Mouse (Mus musculus): ENCODE measurements around the gene Vsig10. TPM values are rescaled to one million over a fixed set of nuclear protein-coding genes. Genes with fewer than 3 reads are reported as not detected.
A peak's percentile ranks its signal among the peaks of the same experiment; 100 is the strongest.

The Vsig10 gene
- polyA plus RNA-seq, 1 experiment from 2014 or later: 0.84 TPM

DNA sequence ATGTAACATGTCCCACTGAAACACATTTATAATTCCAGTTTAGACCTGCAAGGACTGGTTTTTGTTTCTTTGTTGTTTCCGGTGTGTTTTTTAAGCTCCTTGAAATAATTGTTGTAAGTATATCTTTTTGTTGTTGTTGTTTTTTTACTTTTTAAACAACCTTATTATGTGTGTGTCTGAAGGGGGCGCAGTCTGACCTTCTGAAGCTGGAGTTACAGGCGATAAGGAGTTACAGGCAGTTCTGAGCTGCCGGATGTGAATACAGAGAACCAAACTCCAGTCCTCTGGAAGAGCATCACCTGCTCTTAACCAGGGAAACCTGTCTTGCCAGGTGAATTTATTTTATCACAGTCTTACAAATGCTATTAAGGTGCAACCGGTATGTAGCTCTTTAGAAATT lies 13.1 kb upstream of the Vsig10 start:
- no peak overlapping the region for H3K4me3 ChIP-seq (ENCODE audit: low read depth, low read length)
- no peaks in the 10 kb centered on the region for H3K36me3 ChIP-seq (replicated peaks; ENCODE audit: control insufficient read depth, insufficient read depth, low read depth, low read length)
- no peaks in the 10 kb centered on the region for H3K9me3 ChIP-seq (replicated peaks; ENCODE audit: control insufficient read depth, low read length)
- no peaks in the 10 kb centered on the region for H3K4me1 ChIP-seq (ENCODE audit: control insufficient read depth, insufficient read depth, low read length)
- H3K4me2 ChIP-seq (ENCODE audit: low read depth, low read length): no peak overlapping the region
- H3K27ac ChIP-seq (replicated peaks; ENCODE audit: low read depth, low read length): no peak overlapping the region
- H3K9ac ChIP-seq (replicated peaks; ENCODE audit: low read length): no peak overlapping the region
- DNase-seq (ENCODE audit: low spot score) (no peak), ATAC-seq (replicated peaks; ENCODE audit: insufficient number of reproducible peaks, low FRiP score, low TSS enrichment, low read depth) (no peak)
- no peaks in the 10 kb centered on the region for H3K27me3 ChIP-seq (ENCODE audit: control insufficient read depth, insufficient read depth, low read length)
- 92% methylated on average over 5 of the region's 5 CpGs for WGBS

DNA sequence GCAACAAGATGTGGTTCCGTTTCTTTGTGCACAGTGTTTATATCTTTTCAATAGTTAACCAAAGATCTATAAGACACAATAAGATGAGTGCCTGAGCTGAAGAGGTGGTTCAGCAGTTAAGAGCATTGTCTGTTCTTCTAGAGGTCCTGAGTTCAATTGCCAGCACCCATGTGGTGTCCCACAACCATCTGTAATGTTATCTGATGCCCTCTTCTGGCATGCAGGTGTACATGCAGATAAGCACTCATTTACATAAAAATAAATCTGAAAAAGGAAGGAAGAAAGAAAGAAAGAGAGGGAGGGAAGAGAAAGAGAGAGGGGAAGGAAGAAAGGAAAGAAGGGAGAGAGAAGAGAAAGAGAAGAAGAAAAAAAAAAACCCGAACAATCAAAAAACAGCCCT lies 12.1 kb upstream of the Vsig10 start:
- Histone ChIP-seq H3K4me1 (ENCODE audit: control insufficient read depth, insufficient read depth, low read length) (no peaks in the 10 kb centered on the region), H3K9me3 (replicated peaks; ENCODE audit: control insufficient read depth, low read length) (no peaks in the 10 kb centered on the region), H3K27me3 (ENCODE audit: control insufficient read depth, insufficient read depth, low read length) (no peaks in the 10 kb centered on the region), H3K4me3 (ENCODE audit: low read depth, low read length) (no peak overlapping the region), H3K27ac (replicated peaks; ENCODE audit: low read depth, low read length) (no peak overlapping the region), H3K4me2 (ENCODE audit: low read depth, low read length) (no peak overlapping the region), H3K9ac (replicated peaks; ENCODE audit: low read length) (no peak overlapping the region), H3K36me3 (replicated peaks; ENCODE audit: control insufficient read depth, insufficient read depth, low read depth, low read length) (no peaks in the 10 kb centered on the region)
- DNase-seq (ENCODE audit: low spot score) (no peak), ATAC-seq (replicated peaks; ENCODE audit: insufficient number of reproducible peaks, low FRiP score, low TSS enrichment, low read depth) (no peak)
- 96% methylated on average over 2 of the region's 2 CpGs for WGBS

DNA sequence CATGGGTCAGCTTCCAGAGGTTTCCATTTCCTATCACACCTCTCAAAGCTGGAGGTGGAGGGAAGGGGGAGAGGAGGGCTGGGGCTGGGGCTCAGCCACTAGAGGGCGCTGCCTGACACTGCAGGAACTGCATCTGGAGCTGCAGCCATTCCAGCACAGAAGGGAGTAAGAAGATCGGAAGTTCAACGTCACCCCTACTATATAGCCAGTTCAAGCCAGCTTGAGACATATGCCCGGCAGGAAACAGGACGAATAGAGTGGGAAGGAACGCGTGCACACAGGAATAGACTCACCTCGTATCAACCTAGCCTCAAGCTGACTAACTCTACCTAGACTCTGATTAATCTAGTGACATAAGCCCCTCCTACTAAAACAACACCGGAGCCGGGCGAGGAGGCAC lies 11.2 kb upstream of the Vsig10 start:
- no peak overlapping the region for H3K4me2 ChIP-seq (ENCODE audit: low read depth, low read length)
- 38% methylated on average over 11 of the region's 11 CpGs for WGBS
- H3K27ac ChIP-seq (replicated peaks; ENCODE audit: low read depth, low read length): no peak overlapping the region
- no peak overlapping the region for H3K9ac ChIP-seq (replicated peaks; ENCODE audit: low read length)
- no peaks in the 10 kb centered on the region for H3K4me1 ChIP-seq (ENCODE audit: control insufficient read depth, insufficient read depth, low read length)
- no peaks in the 10 kb centered on the region for H3K9me3 ChIP-seq (replicated peaks; ENCODE audit: control insufficient read depth, low read length)
- DNase-seq (ENCODE audit: low spot score) (peak; percentile 68), ATAC-seq (replicated peaks; ENCODE audit: insufficient number of reproducible peaks, low FRiP score, low TSS enrichment, low read depth) (no peak)
- H3K4me3 ChIP-seq (ENCODE audit: low read depth, low read length): no peak overlapping the region
- no peaks in the 10 kb centered on the region for H3K36me3 ChIP-seq (replicated peaks; ENCODE audit: control insufficient read depth, insufficient read depth, low read depth, low read length)
- H3K27me3 ChIP-seq (ENCODE audit: control insufficient read depth, insufficient read depth, low read length): no peaks in the 10 kb centered on the region

DNA sequence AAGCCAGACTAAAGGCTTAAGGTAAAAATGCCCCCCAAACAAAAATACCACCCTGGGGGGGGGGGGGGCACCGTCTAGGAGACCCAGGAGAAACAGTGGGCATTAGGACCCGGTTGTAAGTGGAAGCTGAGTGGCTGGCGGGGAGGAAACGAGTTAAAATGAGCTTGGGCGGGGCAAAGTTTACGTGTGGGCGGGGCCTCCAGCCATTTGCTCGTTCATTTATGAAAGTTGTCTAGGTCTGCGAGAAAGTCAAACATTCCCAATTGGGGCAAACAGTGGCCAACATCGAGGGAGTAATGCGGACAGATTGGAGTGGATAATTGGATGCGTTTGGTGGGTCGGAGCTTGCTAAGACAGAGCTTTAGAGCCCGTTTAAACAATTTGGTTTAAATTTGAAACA lies 5.5 kb upstream of the Vsig10 start:
- H3K9me3 ChIP-seq (replicated peaks; ENCODE audit: control insufficient read depth, low read length): no peaks in the 10 kb centered on the region
- DNase-seq (ENCODE audit: low spot score): peak; percentile 62
- WGBS: 24% methylated on average over 14 of the region's 14 CpGs
- no peak overlapping the region for H3K9ac ChIP-seq (replicated peaks; ENCODE audit: low read length)
- 0 out of 2 replicates have a peak, but pooled peaks cover 3% of the 10 kb centered on the region for H3K27me3 ChIP-seq (ENCODE audit: control insufficient read depth, insufficient read depth, low read length)
- H3K4me2 ChIP-seq (ENCODE audit: low read depth, low read length): peak overlapping the region; percentile 17; the same call in 1 of the 2 replicates
- 0 out of 2 replicates have a peak, but pooled peaks have one; percentile 29 for ATAC-seq (replicated peaks; ENCODE audit: insufficient number of reproducible peaks, low FRiP score, low TSS enrichment, low read depth)
- no peaks in the 10 kb centered on the region for H3K4me1 ChIP-seq (ENCODE audit: control insufficient read depth, insufficient read depth, low read length)
- no peak overlapping the region for H3K4me3 ChIP-seq (ENCODE audit: low read depth, low read length)
- H3K27ac ChIP-seq (replicated peaks; ENCODE audit: low read depth, low read length): no peak overlapping the region
- H3K36me3 ChIP-seq (replicated peaks; ENCODE audit: control insufficient read depth, insufficient read depth, low read depth, low read length): no peaks in the 10 kb centered on the region

DNA sequence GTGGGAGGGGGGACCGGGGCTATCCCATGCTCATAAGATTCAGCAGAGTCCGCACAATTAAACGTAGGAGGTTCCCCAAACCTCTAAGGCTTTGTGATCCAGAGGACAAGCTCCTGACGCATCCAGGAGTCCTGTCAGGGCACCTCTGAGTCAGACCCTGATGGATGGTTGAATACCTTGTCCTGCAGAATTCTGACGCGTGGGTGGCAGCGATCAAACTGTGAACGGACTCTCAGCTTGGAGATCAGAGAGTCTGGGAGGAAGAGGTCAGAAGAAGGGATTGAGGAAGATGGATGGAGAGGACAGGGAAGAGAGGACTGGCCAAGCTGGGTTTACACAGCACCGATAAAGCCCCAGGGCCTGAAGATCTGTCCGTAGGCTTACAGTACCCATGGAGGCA lies 5.0 kb upstream of the Vsig10 start:
- Histone ChIP-seq H3K27ac (replicated peaks; ENCODE audit: low read depth, low read length) (no peak overlapping the region), H3K36me3 (replicated peaks; ENCODE audit: control insufficient read depth, insufficient read depth, low read depth, low read length) (no peaks in the 10 kb centered on the region), H3K4me2 (ENCODE audit: low read depth, low read length) (no peak overlapping the region), H3K9me3 (replicated peaks; ENCODE audit: control insufficient read depth, low read length) (no peaks in the 10 kb centered on the region), H3K4me1 (ENCODE audit: control insufficient read depth, insufficient read depth, low read length) (no peaks in the 10 kb centered on the region), H3K9ac (replicated peaks; ENCODE audit: low read length) (no peak overlapping the region), H3K4me3 (ENCODE audit: low read depth, low read length) (no peak overlapping the region), H3K27me3 (ENCODE audit: control insufficient read depth, insufficient read depth, low read length) (0 out of 2 replicates have a peak, but pooled peaks cover 3% of the 10 kb centered on the region)
- ATAC-seq (replicated peaks; ENCODE audit: insufficient number of reproducible peaks, low FRiP score, low TSS enrichment, low read depth) (no peak), DNase-seq (ENCODE audit: low spot score) (no peak)
- WGBS: 31% methylated on average over 10 of the region's 10 CpGs

DNA sequence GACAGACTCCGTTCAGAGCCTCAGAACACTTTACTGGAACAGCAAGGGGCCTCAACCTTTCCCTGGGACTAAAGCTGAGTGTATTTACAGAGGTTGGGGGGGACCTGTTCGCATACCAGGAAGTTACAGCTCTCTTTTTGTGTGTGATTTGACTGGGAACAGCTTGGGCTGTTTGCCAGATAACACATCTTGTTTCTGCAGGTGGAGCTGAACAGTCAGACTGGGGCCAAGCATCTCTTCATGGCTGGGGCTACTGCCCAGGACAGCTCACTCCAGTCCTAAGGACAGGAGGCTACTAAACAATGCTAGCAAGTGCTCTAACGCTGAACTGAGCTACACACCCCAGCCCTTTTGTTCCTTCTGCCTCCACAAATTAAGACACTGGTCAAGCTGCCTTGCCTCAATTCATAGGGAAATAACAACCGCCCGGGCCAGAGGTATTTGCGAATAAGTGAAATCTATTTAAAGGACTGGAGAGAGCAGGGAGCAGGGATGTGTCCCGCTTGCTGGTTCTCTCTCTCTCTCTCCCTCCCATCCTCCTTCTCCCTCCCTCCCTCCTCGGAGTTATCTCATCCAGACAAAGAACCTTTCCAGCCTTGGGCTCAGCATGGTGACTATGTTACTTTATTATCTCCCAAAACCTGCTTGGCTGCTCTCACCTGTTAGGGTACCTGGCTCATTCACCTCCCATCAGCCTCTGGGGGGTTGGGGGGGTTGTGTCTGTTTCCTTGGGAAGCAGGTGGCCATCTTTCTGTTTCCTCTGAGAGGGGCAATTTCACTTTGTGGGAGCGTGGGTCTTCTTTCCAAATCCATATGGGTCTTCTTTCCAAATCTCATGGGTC lies 4.1 kb upstream of the Vsig10 start:
- H3K27ac ChIP-seq (replicated peaks; ENCODE audit: low read depth, low read length): no peak overlapping the region
- no peak overlapping the region for H3K4me3 ChIP-seq (ENCODE audit: low read depth, low read length)
- no peak overlapping the region for H3K9ac ChIP-seq (replicated peaks; ENCODE audit: low read length)
- ATAC-seq (replicated peaks; ENCODE audit: insufficient number of reproducible peaks, low FRiP score, low TSS enrichment, low read depth): no peak
- 0 out of 2 replicates have a peak, but pooled peaks cover 3% of the 10 kb centered on the region for H3K27me3 ChIP-seq (ENCODE audit: control insufficient read depth, insufficient read depth, low read length)
- no peaks in the 10 kb centered on the region for H3K4me1 ChIP-seq (ENCODE audit: control insufficient read depth, insufficient read depth, low read length)
- no peak overlapping the region for H3K4me2 ChIP-seq (ENCODE audit: low read depth, low read length)
- WGBS: 26% methylated on average over 9 of the region's 9 CpGs
- H3K9me3 ChIP-seq (replicated peaks; ENCODE audit: control insufficient read depth, low read length): no peaks in the 10 kb centered on the region
- H3K36me3 ChIP-seq (replicated peaks; ENCODE audit: control insufficient read depth, insufficient read depth, low read depth, low read length): no peaks in the 10 kb centered on the region
- no peak for DNase-seq (ENCODE audit: low spot score)

DNA sequence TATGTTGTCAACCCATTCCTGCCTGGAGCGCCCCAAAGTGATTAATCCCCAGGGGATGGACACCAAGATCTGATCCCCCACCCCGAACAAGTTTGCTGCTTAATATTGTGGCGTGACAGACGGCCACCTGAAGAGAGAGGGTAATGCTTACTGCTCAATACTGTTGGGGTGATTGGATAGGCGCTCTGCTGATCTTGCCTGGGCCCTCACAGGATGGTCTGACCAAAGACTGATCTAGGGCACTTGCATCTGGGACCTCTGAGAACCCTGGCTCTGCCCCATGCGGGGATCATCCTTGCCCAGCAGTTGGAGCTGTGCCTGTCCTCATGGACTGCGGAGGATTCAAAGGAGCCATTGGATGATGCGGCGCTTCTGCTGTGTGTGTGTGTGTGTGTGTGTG lies 4.9 kb downstream of the Vsig10 start:
- H3K27me3 ChIP-seq (ENCODE audit: control insufficient read depth, insufficient read depth, low read length): no peaks in the 10 kb centered on the region; the same call in 1 of the 2 replicates
- DNase-seq (ENCODE audit: low spot score): no peak
- no peak for ATAC-seq (replicated peaks; ENCODE audit: insufficient number of reproducible peaks, low FRiP score, low TSS enrichment, low read depth)
- H3K27ac ChIP-seq (replicated peaks; ENCODE audit: low read depth, low read length): no peak overlapping the region
- no peak overlapping the region for H3K9ac ChIP-seq (replicated peaks; ENCODE audit: low read length)
- 85% methylated on average over 9 of the region's 9 CpGs for WGBS
- H3K4me1 ChIP-seq (ENCODE audit: control insufficient read depth, insufficient read depth, low read length): no peaks in the 10 kb centered on the region
- no peak overlapping the region for H3K4me3 ChIP-seq (ENCODE audit: low read depth, low read length)
- no peak overlapping the region for H3K4me2 ChIP-seq (ENCODE audit: low read depth, low read length)
- H3K9me3 ChIP-seq (replicated peaks; ENCODE audit: control insufficient read depth, low read length): no peaks in the 10 kb centered on the region
- H3K36me3 ChIP-seq (replicated peaks; ENCODE audit: control insufficient read depth, insufficient read depth, low read depth, low read length): no peaks in the 10 kb centered on the region

DNA sequence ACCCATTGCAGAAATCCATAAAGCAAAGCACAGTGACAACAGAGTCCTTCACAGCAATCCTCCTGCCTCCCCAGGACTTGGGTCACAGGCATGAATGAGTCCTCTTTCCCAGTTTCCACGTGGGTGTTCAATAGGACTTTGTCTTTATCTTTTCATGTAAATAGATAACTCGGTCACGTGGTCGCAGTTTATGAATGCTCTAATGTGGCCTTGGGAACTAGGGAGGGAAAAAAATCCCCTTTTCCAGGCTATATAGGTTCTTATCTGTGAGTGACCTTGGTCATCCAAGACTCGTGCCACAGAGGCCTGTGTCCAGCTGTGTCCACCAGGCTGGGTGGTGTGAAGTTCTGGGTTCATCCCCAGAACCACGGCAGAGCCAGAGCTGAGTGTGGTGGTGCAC lies 7.5 kb downstream of the Vsig10 start:
- DNase-seq (ENCODE audit: low spot score): no peak
- no peaks in the 10 kb centered on the region for H3K27me3 ChIP-seq (ENCODE audit: control insufficient read depth, insufficient read depth, low read length)
- no peaks in the 10 kb centered on the region for H3K9me3 ChIP-seq (replicated peaks; ENCODE audit: control insufficient read depth, low read length)
- no peak overlapping the region for H3K4me3 ChIP-seq (ENCODE audit: low read depth, low read length)
- H3K9ac ChIP-seq (replicated peaks; ENCODE audit: low read length): no peak overlapping the region
- H3K27ac ChIP-seq (replicated peaks; ENCODE audit: low read depth, low read length): no peak overlapping the region
- H3K4me1 ChIP-seq (ENCODE audit: control insufficient read depth, insufficient read depth, low read length): no peaks in the 10 kb centered on the region
- WGBS: 77% methylated on average over 6 of the region's 6 CpGs
- no peak for ATAC-seq (replicated peaks; ENCODE audit: insufficient number of reproducible peaks, low FRiP score, low TSS enrichment, low read depth)
- no peaks in the 10 kb centered on the region for H3K36me3 ChIP-seq (replicated peaks; ENCODE audit: control insufficient read depth, insufficient read depth, low read depth, low read length)
- no peak overlapping the region for H3K4me2 ChIP-seq (ENCODE audit: low read depth, low read length)

Measured in embryonic facial prominence, embryonic 11.5 days (tissue).